In genomic region chr11:105364386-105365065, GRCm38 (mm10) we compare ENCODE assay signal across 8 mouse cellular contexts.
A peak's percentile ranks its signal among the peaks of the same experiment; 100 is the strongest.
DNase-seq lines count a peak whose midpoint lies in the region; ATAC-seq and TF ChIP-seq lines count a peak whose summit lies in the region.

No protein-coding gene starts in this region.

- no peaks in the 10 kb centered on the region for H3K36me3 ChIP-seq in heart, embryonic 11.5 days (ENCODE audit: control insufficient read depth, insufficient read depth, low read length)
- no peaks in the 10 kb centered on the region for H3K36me3 ChIP-seq in kidney, adult 2 months (ENCODE audit: control insufficient read depth, insufficient read depth, low read length)
- no peaks in the 10 kb centered on the region for H3K36me3 ChIP-seq in liver, embryonic 13.5 days

- peak overlapping the region; percentile 90 for H3K4me2 ChIP-seq in heart, embryonic 11.5 days
- peak overlapping the region; percentile 64 for H3K4me2 ChIP-seq in liver, embryonic 13.5 days

- no peak for ATAC-seq in cerebellum, adult (ENCODE audit: insufficient number of reproducible peaks, low FRiP score, low TSS enrichment)
- no peak for ATAC-seq in heart, embryonic 11.5 days (replicated peaks; ENCODE audit: insufficient number of reproducible peaks, low FRiP score, low TSS enrichment)
- ATAC-seq in liver, embryonic 13.5 days (ENCODE audit: low read depth) = no peak

- 11% methylated on average over 12 of the region's 12 CpGs for WGBS in bone marrow, adult 2 months
- 6% methylated on average over 12 of the region's 12 CpGs for WGBS in heart, embryonic 11.5 days (ENCODE audit: insufficient replicate concordance)
- 57% methylated on average over 12 of the region's 12 CpGs for WGBS in kidney, adult 2 months
- WGBS in liver, embryonic 13.5 days (ENCODE audit: insufficient replicate concordance) = 36% methylated on average over 12 of the region's 12 CpGs

- TF ChIP-seq POLR2A in bone marrow, adult 2 months (IDR thresholded peaks at IDR 0.05; ENCODE audit: borderline replicate concordance, control insufficient read depth, low read depth, low read length) = no peak
- no peak for TF ChIP-seq POLR2A in kidney, adult 2 months (IDR thresholded peaks at IDR 0.05; ENCODE audit: low read depth, low read length)

- intact Hi-C loops in gastrocnemius, postnatal 14 days (cut with DNase I; ENCODE audit: low total_unique reads) = no loop called here

- TF ChIP-seq CTCF in bone marrow, adult 2 months (IDR thresholded peaks at IDR 0.05; ENCODE audit: control insufficient read depth, insufficient read depth, low read length) = no peak
- no peak for TF ChIP-seq CTCF in kidney, adult 2 months (conservative IDR thresholded peaks at IDR 0.05; ENCODE audit: insufficient read depth, insufficient read length, low read depth, low read length)

- peak overlapping the region; percentile 50; the same call in 1 of the 2 replicates for H3K9ac ChIP-seq in heart, embryonic 11.5 days (ENCODE audit: low read depth, low read length)
- peak overlapping the region; percentile 60; the same call in 1 of the 2 replicates for H3K9ac ChIP-seq in liver, embryonic 13.5 days

- DNase-seq in cerebellum, adult 9-11 months = peak; percentile 22
- DNase-seq in kidney, adult 2 months = peak; percentile 70
- no peak for DNase-seq in liver, embryonic 13.5 days
- DNase-seq in retina, embryonic 14.5 days (ENCODE audit: low spot score) = peak; percentile 48
- no peak for DNase-seq in gastrocnemius, postnatal 14 days

- H3K27me3 ChIP-seq in heart, embryonic 11.5 days (ENCODE audit: control insufficient read depth, insufficient read depth, low read length) = no peaks in the 10 kb centered on the region
- no peaks in the 10 kb centered on the region for H3K27me3 ChIP-seq in kidney, adult 2 months (replicated peaks; ENCODE audit: control insufficient read depth, insufficient read depth, low read length)
- peaks cover 32% of the 10 kb centered on the region for H3K27me3 ChIP-seq in liver, embryonic 13.5 days

- H3K4me1 ChIP-seq in bone marrow, adult 2 months (ENCODE audit: control insufficient read depth, insufficient read depth, low read length) = peaks cover 5% of the 10 kb centered on the region
- H3K4me1 ChIP-seq in heart, embryonic 11.5 days (ENCODE audit: control insufficient read depth, insufficient read depth, low read length) = peaks cover 42% of the 10 kb centered on the region
- H3K4me1 ChIP-seq in kidney, adult 2 months (ENCODE audit: control insufficient read depth, insufficient read depth, low read length) = 0 out of 2 replicates have a peak, but pooled peaks cover 6% of the 10 kb centered on the region
- H3K4me1 ChIP-seq in liver, embryonic 13.5 days (replicated peaks) = peaks cover 69% of the 10 kb centered on the region

- H3K9me3 ChIP-seq in heart, embryonic 11.5 days (replicated peaks; ENCODE audit: control insufficient read depth, low read length) = no peaks in the 10 kb centered on the region
- H3K9me3 ChIP-seq in liver, embryonic 13.5 days (replicated peaks) = no peaks in the 10 kb centered on the region

- H3K4me3 ChIP-seq in bone marrow, adult 2 months (replicated peaks; ENCODE audit: control insufficient read depth, low read depth, low read length) = peak overlapping the region; percentile 6
- H3K4me3 ChIP-seq in heart, embryonic 11.5 days (ENCODE audit: low read depth, low read length) = peak overlapping the region; percentile 61
- peak overlapping the region; percentile 13; the same call in 1 of the 2 replicates for H3K4me3 ChIP-seq in kidney, adult 2 months (ENCODE audit: insufficient read depth, low read depth, low read length)
- H3K4me3 ChIP-seq in liver, embryonic 13.5 days (replicated peaks) = peak overlapping the region; percentile 3

- no peak overlapping the region for H3K27ac ChIP-seq in bone marrow, adult 2 months (ENCODE audit: control insufficient read depth, insufficient read depth, low read depth, low read length, poor library complexity)
- H3K27ac ChIP-seq in heart, embryonic 11.5 days (ENCODE audit: low read depth, low read length) = peak overlapping the region; percentile 87
- H3K27ac ChIP-seq in kidney, adult 2 months (ENCODE audit: insufficient read depth, low read depth, low read length) = peak overlapping the region; percentile 7; the same call in 1 of the 2 replicates
- peak overlapping the region; percentile 97 for H3K27ac ChIP-seq in liver, embryonic 13.5 days

Comparison
In these comparisons a context has a peak if more than half of its experiments do, and no peak if none do; other contexts are left out.
1. DNase-seq: peak in cerebellum, adult 9-11 months (single experiment), kidney, adult 2 months (single experiment) and retina, embryonic 14.5 days (single experiment); none in liver, embryonic 13.5 days (single experiment) and gastrocnemius, postnatal 14 days (single experiment).
2. H3K4me3 ChIP-seq: peak in every context shown above with its lines; median percentile 61 in heart, embryonic 11.5 days; 13 in kidney, adult 2 months; 6 in bone marrow, adult 2 months; 3 in liver, embryonic 13.5 days.